Mouse (Mus musculus) liver, adult 2 months (tissue): ENCODE results near the gene Syngr1. TPM values are rescaled to one million over a fixed set of nuclear protein-coding genes. Genes with fewer than 3 reads are reported as not detected.

Experiments used
- DNase-seq: peaks from one replicate; pipeline ENCODE4 v3.0.0-alpha.2; 2011; ENCODE audit warnings: low read depth, low spot score; ENCODE audit errors: extremely low read depth
- H3K27ac ChIP-seq: fragments of 200-500 bp; replicated peaks from 2 replicates; pipeline ENCODE4 v1.5.1; 2012; ENCODE audit warnings: low read depth, mild to moderate bottlenecking, control low read depth, inconsistent platforms, low read length; ENCODE audit not compliant: insufficient read depth
- H3K27me3 ChIP-seq: fragments of 200-500 bp; 2 replicates; pipeline ENCODE4 v1.6.1; 2012; ENCODE audit warnings: mild to moderate bottlenecking, moderate library complexity, low read length, inconsistent platforms; ENCODE audit not compliant: control insufficient read depth, insufficient read depth
- H3K36me3 ChIP-seq: fragments of 200-500 bp; 2 replicates; pipeline ENCODE4 v1.6.1; 2012; ENCODE audit warnings: low read length, inconsistent platforms; ENCODE audit not compliant: control insufficient read depth, insufficient read depth
- H3K4me1 ChIP-seq: fragments of 200-500 bp; 2 replicates; pipeline ENCODE4 v1.6.1; 2011; ENCODE audit warnings: low read length; ENCODE audit not compliant: control insufficient read depth, insufficient read depth
- H3K4me3 ChIP-seq: fragments of 200-500 bp; 2 replicates; pipeline ENCODE4 v1.5.1; 2011; ENCODE audit warnings: low read depth, mild to moderate bottlenecking, control low read depth, low read length, moderate library complexity; ENCODE audit not compliant: insufficient read depth
- H3K79me2 ChIP-seq: fragments of 200-500 bp; 2 replicates; pipeline ENCODE4 v1.6.1; 2012; ENCODE audit warnings: inconsistent platforms, mild to moderate bottlenecking, low read length, moderate library complexity; ENCODE audit not compliant: control insufficient read depth, insufficient read depth
- H3K9ac ChIP-seq: fragments of 200-500 bp; 2 replicates; pipeline ENCODE4 v1.6.1; 2012; ENCODE audit warnings: low read depth, mild to moderate bottlenecking, control low read depth, inconsistent platforms, low read length
- CTCF ChIP-seq: fragments of 200-500 bp; IDR thresholded peaks from 2 replicates; pipeline ENCODE4 v1.5.1; 2011; ENCODE audit warnings: low read depth, low read length, control low read depth
- POLR2A ChIP-seq: fragments of 200-500 bp; IDR thresholded peaks from 2 replicates; pipeline ENCODE4 v1.6.1; 2011; ENCODE audit warnings: low read length, control low read depth; ENCODE audit not compliant: insufficient read depth; ENCODE audit errors: extremely low read depth
- WGBS: fragments of 180-500 bp; shearing (Covaris S2); methylation state at CpG from one replicate; pipeline ENCODE4 v1.1.7; 2018; 5-methylcytosine and 5-hydroxymethylcytosine counted together
- polyA plus RNA-seq: library from polyadenylated mRNA; depleted of rRNA; stranded (reverse); fragments of >200 nt; gene quantifications from 2 replicates; pipeline ENCODE4 v1.2.3, GENCODE M21; 2012
- total RNA-seq: library from RNA; depleted of rRNA; stranded (reverse); fragments of >200 nt; gene quantifications from 2 replicates; pipeline ENCODE4 v1.2.3, GENCODE M21; 2014

The Syngr1 gene
- total and polyA plus RNA-seq, 2 experiments = 0.28 to 1.6 TPM

DNA sequence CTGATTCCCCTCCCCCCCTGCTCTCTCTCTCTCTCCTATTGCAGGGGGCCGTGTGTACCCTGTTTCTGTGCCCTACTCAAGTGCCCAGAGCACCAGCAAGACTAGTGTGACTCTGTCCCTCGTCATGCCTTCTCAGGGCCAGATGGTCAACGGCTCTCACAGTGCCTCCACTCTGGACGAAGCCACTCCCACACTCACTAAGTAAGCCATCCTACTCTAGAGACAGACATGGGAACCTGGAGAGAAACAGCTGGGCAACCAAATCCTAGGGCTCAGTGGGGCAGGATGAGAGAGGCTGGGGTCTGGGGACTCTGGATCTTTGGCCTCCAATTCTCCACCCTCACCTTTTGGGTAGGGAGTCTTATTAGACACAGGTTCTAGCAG, 67.6 kb downstream of the Syngr1 start:
- Histone ChIP-seq H3K9ac (no peak overlapping the region), H3K27me3 (no peaks in the 10 kb centered on the region), H3K79me2 (no peaks in the 10 kb centered on the region), H3K27ac (no peak overlapping the region), H3K36me3 (no peaks in the 10 kb centered on the region; the same call in 1 of the 2 replicates), H3K4me3 (no peak overlapping the region), H3K4me1 (0 out of 2 replicates have a peak, but pooled peaks cover 3% of the 10 kb centered on the region)
- TF ChIP-seq CTCF = no peak
- no peak for TF ChIP-seq POLR2A
- no peak for DNase-seq
- 85% methylated on average over 4 of the region's 4 CpGs for WGBS

DNA sequence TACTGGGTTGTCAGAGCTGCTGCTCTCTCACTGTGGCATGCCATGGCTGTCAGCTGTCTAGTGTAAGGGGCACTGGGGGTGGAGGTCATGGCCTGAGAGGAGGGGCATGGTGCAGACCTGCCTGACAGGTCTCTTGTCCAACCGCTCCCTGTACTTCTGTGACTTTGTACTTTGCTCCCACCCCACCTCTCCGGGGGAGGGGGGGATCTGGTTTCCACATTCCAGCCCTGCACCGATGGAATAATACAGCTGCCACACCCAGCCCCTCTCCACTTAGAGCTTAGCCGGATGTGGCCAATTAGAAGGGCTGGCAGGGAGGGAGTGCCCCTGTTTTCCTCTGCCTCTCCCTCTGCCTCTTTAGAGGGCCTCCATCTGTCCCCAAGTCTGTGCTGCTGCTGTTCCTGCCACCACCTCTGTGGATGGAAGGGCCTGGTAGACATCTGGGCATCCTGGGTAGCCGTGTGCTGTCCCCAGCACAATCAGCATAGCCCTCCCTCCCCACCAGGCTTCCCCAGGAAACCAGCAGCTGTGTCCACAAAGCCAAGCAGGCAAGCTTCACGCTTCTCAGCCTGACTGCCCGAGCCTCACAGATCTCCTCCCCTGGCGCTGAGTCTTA, 68.3 kb downstream of the Syngr1 start:
- DNase-seq = peak; percentile 29
- Histone ChIP-seq H3K4me1 (0 out of 2 replicates have a peak, but pooled peaks cover 3% of the 10 kb centered on the region), H3K4me3 (no peak overlapping the region), H3K36me3 (no peaks in the 10 kb centered on the region; the same call in 1 of the 2 replicates), H3K79me2 (no peaks in the 10 kb centered on the region), H3K9ac (no peak overlapping the region), H3K27ac (no peak overlapping the region), H3K27me3 (no peaks in the 10 kb centered on the region)
- TF ChIP-seq POLR2A (no peak), CTCF (no peak)
- 54% methylated on average over 8 of the region's 8 CpGs for WGBS

DNA sequence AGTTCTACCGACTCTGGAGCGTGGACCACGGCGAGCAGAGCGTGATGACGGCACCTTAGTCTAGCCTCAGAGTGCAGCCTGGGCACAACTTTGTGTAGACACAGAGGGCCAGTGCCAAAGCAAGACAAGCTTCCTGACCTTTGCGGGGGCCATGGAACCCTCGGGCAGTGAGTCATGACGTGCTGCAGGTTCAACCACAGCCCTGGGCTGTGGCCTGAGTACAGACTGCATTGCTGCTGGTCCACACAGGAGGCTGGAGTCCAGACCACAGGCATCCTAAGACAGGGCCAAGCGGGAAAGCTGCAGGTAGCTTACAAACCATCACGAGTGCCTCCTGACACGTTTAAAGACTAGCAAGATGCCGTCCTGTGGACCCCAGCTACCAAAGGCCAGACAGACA, 69.1 kb downstream of the Syngr1 start:
- Histone ChIP-seq H3K79me2 (no peaks in the 10 kb centered on the region), H3K27me3 (no peaks in the 10 kb centered on the region), H3K4me3 (no peak overlapping the region), H3K4me1 (0 out of 2 replicates have a peak, but pooled peaks cover 3% of the 10 kb centered on the region), H3K36me3 (no peaks in the 10 kb centered on the region; the same call in 1 of the 2 replicates), H3K9ac (no peak overlapping the region), H3K27ac (no peak overlapping the region)
- DNase-seq = no peak
- WGBS = 91% methylated on average over 13 of the region's 13 CpGs
- TF ChIP-seq CTCF (no peak), POLR2A (no peak)

DNA sequence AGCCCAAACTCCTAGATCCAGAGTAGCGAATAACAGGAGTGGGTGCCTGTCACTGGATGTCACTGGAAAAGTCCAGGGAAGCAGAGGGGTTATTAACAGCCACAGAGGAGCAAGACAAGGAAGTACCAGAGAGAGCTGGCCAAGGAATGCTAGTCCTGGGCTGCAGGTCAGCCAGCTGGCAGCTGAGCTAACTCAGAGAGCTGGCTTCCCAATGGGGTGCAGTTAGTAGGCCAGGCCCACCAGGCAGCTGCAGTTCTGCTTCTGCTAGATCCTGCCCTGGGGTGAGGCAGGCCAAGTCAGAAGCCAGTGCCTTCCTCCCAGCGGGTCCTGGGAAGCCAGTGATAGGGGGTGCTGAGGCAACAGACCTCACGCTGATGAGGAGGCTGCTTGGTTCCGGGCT, 69.6 kb downstream of the Syngr1 start:
- Histone ChIP-seq H3K9ac (no peak overlapping the region), H3K36me3 (no peaks in the 10 kb centered on the region; the same call in 1 of the 2 replicates), H3K4me1 (0 out of 2 replicates have a peak, but pooled peaks cover 3% of the 10 kb centered on the region), H3K79me2 (no peaks in the 10 kb centered on the region), H3K27ac (no peak overlapping the region), H3K4me3 (no peak overlapping the region), H3K27me3 (no peaks in the 10 kb centered on the region)
- no peak for DNase-seq
- 96% methylated on average over 4 of the region's 4 CpGs for WGBS
- TF ChIP-seq POLR2A (no peak), CTCF (no peak)

DNA sequence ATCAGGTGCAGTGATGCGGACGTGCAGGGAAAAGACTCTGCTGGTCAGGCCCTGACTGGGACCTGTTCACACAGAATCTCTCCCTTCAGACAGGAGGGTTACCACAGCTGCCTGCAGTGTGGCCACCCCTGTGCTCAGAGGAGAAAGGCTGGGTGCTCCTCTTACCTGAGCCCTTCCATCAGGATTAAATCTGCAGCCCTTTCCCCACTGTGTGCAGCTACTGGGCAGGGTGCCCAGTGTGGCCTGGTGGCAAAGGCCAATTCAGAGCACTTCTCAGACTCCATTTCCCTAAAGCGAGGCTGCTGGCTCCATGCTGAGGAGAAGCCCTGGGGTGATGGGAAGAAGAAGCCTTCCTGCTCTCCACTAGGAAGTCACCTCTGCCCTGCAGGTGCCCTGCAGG, 70.1 kb downstream of the Syngr1 start:
- no peak overlapping the region for H3K4me3 ChIP-seq
- H3K4me1 ChIP-seq = 0 out of 2 replicates have a peak, but pooled peaks cover 3% of the 10 kb centered on the region
- no peak overlapping the region for H3K27ac ChIP-seq
- 95% methylated on average over 3 of the region's 3 CpGs for whole genome bisulfite sequencing
- H3K27me3 ChIP-seq = no peaks in the 10 kb centered on the region
- no peak for DNase-seq
- H3K79me2 ChIP-seq = no peaks in the 10 kb centered on the region
- TF ChIP-seq CTCF (no peak), POLR2A (no peak)
- H3K9ac ChIP-seq = no peak overlapping the region
- no peaks in the 10 kb centered on the region; the same call in 1 of the 2 replicates for H3K36me3 ChIP-seq

DNA sequence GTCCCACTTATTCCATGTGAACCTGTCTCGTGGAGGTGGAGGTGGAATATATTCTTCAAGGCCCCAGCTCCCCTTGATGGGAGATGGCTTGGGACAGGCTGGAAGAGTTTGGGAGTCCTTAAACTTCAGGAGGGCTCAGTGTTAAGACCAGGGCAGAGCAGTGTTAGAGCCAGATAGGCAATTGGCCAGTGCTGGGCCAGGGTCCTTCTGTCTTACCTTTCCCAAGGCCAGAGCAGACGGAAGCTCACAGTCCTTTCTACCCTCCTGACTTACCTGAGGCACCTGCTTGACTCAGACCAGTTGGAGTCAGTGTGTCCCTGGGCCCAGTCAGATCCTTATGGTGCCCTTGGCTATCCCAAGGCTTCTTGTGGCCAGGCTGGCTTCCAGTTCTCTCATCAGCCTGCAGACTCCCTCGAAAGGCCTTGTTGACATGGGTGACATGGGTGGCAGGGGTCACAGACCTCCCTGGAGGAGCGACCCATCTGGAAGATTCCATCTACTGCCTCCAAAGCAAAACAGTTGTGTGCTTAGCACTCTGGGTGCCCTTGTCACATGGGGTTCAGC, 71.3 kb downstream of the Syngr1 start:
- H3K4me3 ChIP-seq = no peak overlapping the region
- no peaks in the 10 kb centered on the region for H3K27me3 ChIP-seq
- DNase-seq = no peak
- WGBS = 81% methylated on average over 4 of the region's 4 CpGs
- H3K36me3 ChIP-seq = no peaks in the 10 kb centered on the region; the same call in 1 of the 2 replicates
- H3K27ac ChIP-seq = no peak overlapping the region
- 0 out of 2 replicates have a peak, but pooled peaks cover 3% of the 10 kb centered on the region for H3K4me1 ChIP-seq
- H3K79me2 ChIP-seq = no peaks in the 10 kb centered on the region
- no peak overlapping the region for H3K9ac ChIP-seq
- TF ChIP-seq POLR2A = no peak
- TF ChIP-seq CTCF = no peak
